Mouse (Mus musculus) thymus, postnatal 10 days (tissue): ENCODE data around the gene Igfbp2.

ENCODE experiments used
- DNase-seq, 2 experiments: peaks; one replicate each; pipeline ENCODE4 v3.0.0; 2021; ENCODE audit warnings: low spot score in 2 of 2

Gene Igfbp2

GRCm38 (mm10) chr1:72823751-72824706, at the start of gene Igfbp2:
TSS of gene Igfbp2 (plus strand) at chr1:72824503.
- no peak for DNase-seq

DNA sequence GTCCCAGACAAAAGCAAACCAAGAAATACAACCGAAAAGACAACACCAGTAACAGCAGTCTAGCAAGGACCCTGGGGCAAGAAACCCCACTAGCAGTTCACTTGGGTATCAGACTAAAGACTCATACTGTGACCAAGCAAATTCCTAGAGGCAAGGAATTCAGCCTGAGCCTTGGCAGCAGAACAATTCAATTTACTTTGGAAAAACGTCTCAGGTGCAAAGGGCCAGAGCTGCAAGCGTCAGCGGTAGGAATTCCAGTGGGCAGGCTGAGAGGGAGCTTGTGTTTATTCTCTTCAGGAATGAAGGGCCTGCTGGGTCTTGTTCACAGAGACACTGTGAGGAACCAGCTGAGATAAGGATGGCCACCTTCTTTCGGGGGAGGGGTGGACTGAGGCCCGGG, 45.5 kb upstream of the Igfbp2 start:
- DNase-seq = no peak

GRCm38 (mm10) chr1:72780720-72781119, 43.6 kb upstream of the Igfbp2 start:
- DNase-seq = no peak

DNA sequence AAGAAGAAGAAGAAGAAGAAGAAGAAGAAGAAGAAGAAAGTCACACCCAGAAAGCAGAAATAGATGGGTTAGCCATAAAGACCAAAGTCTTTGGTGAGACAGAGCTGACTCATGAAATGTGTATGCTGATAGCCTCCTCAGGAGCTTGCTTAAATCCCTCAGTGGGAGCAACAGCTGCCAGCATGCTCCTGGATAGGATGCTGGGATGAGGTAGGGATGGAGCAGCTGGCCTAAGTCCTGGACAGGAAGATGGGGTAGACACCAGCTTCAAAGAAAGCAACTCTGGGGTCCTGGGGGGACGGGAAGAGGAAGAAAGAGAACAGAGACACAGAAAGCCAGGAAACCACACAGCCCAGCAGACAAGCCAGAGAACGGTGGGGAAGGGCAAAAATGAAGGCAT, 41.0 kb upstream of the Igfbp2 start:
- DNase-seq = no peak

- DNase-seq = no peak
Observed at GRCm38 (mm10) chr1:72784018-72784417, 40.3 kb upstream of the Igfbp2 start.

- no peak for DNase-seq
Observed at GRCm38 (mm10) chr1:72790670-72791069, 33.6 kb upstream of the Igfbp2 start.

DNA sequence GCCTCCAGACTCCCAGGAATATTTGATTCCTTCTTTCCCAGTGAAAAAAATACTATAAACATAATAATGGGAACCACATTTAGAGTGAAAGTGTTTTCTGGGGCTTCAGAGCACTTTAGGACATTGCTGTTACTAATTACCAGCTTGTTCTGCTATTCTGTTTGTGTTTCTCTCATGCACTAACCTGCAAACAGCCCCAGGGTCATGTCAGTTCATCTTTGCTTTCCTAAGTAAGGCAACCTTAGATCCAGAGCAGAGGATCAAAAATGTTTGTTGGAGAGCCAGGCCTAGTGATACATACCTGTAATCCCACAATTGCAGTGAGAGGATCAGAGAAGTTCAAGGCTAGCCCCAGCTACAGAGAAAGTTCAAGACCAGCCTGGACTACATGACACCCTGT, 32.6 kb upstream of the Igfbp2 start:
- no peak for DNase-seq

DNA sequence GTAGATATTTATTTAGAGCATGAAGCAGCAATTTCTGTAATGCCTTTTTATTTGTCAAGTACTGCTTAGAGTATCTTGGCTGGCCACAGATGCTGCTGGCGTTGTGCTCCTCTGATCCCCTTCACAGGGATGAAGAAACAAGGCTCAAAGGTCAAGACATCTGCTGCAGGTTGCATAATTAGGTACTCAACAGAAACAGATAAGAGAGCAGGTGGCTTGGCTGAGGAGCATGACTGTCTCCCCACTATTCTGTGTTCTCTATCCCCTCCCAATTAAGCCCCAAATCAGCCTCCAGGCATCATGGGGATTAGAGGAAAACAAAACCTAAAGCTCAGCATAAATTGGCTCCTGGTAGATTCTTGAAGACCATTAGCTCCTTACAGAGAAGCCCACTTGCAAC, 32.0 kb upstream of the Igfbp2 start:
- no peak for DNase-seq

- DNase-seq = no peak
Observed at GRCm38 (mm10) chr1:72793230-72793629, 31.1 kb upstream of the Igfbp2 start.

DNA sequence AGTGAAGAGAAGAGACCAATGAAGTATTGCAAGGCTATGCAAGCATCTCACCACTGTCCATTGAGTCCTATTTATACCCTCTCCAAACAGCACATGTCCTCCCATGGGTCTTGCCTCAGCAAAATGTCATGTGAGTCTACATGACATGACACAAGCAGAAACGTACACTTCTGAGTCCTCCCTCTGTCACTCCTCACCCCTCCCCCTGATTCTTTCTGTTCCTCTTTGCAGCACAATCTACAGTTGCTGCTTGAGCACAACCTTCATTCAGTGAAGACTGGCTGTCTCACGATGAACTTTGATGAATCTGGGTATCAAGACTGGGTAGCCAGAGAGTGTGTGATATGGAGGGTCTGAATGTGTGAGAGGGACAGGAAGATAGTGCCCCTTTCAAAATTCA, 28.2 kb upstream of the Igfbp2 start:
- no peak for DNase-seq

- no peak for DNase-seq
Observed at GRCm38 (mm10) chr1:72797102-72797665, 27.1 kb upstream of the Igfbp2 start.

- no peak for DNase-seq
Observed at GRCm38 (mm10) chr1:72798441-72798840, 25.9 kb upstream of the Igfbp2 start.

DNA sequence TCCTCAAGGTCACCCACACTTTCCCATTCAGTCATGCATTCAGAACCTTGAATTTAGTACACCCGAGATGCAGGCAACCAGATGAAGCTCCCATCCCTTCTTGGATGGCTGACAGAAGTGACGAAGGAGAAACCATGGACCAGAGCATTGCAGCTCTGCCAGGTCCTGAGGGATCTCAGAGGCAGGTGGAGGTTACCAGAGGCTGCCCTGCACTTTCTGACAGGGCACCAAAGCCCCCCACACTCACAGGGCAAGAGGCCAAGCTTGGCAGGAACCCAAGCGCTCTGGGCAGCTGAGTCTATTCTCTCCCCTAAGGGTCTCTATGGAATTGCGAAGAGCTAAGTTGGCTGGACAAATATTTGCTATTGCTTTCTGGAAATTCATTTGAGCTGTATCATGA, 20.3 kb upstream of the Igfbp2 start:
- no peak for DNase-seq

DNA sequence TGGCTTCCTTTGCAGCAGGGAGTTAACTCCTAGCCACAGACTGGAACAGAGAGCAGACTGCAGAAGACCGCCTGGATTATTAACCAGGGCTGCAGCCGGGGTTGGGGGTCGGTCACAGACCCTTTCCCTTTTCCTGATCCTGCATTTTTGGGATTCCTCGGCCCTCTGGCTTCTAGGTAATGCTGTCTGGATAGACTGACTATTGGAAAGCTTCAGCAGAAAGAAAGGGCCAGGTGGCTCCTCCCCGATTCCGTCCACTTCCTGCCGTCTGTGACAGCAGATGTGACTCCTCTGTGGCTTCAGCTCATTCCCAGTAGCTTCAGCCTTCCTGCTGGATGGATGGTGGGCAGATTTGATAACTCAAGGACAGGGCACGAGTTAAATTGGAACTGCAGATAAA, 19.3 kb upstream of the Igfbp2 start:
- no peak for DNase-seq

GRCm38 (mm10) chr1:72805476-72806043, 18.7 kb upstream of the Igfbp2 start:
- no peak for DNase-seq

DNA sequence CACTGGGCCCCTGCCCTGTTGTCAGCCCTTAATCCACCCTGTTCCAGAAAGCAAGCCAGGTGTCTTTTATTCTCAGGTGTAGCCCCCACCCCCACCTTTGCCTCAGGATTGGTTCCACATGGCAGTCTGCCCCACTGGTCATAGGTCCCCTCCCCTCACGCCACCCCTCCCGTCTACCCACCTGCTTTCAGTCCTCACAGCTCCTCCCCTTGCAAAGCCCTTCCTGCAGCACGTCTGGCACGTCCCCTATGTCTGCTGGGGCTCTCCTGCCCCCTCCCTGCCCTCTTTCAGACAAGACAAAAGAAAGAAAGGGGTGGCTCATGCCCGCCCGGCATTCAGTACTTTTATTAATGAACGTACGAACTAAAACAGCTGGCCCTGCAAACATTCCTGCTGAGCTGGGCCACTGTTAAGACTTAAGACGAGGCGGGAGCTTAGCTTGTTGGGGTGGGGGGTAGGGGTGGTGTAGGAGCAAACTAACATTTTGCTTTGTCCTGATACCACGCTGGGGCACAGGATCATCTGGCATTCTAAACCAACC, 18.2 kb upstream of the Igfbp2 start:
- DNase-seq = no peak

- DNase-seq = no peak
Observed at GRCm38 (mm10) chr1:72809304-72809703, 15.0 kb upstream of the Igfbp2 start.

GRCm38 (mm10) chr1:72809951-72810675, 14.2 kb upstream of the Igfbp2 start:
- no peak for DNase-seq

DNA sequence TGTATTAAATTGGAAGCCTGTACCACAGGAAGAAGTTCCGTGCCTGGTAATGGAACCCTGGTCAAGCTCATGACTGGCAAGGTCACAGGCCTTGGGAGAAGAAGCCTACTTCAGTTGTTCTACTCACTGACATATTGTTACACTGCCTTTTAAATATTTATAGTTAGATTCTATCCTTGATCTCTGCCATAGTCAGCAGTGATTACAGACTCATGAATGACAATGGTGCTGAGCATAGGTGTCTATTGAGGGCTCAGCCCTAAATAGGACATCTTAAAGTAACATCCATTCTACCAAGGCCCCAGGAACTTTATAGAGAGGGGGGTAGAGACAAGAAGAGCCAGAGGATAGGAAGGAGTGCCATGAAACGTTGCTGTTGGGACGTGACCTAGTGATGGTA, 13.2 kb upstream of the Igfbp2 start:
- no peak for DNase-seq

GRCm38 (mm10) chr1:72813089-72813638, 11.1 kb upstream of the Igfbp2 start:
- no peak for DNase-seq

GRCm38 (mm10) chr1:72813639-72814403, 10.5 kb upstream of the Igfbp2 start:
- no peak for DNase-seq
